Mouse (Mus musculus): ENCODE measurements at regions not wholly inside any gene's neighbourhood (a gene's known extent, or its start where the extent isn't known, plus 50 kb on each side); places are given as distances from the start of the nearest gene placed in this dataset.

DNA sequence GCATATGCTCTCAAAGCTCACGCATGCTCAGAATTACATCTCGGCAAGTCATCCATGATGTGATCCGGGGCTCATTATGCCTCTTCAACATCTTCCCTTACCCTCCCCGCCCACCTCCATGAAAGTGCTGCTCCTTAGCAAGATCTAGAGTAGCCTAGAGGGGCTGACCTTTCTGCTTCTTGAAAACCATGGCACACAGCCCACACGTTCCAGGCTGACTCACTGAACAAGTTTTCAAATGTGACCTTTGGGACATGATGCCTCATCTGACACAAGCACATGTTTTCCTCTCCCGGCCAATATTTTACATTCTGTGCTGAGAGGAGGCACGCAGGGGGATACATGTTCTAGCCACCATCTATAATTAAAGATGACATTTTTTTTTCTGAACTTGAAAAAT, 340.1 kb upstream of the Cdh11 start:
- TF ChIP-seq CTCF (IDR thresholded peaks at IDR 0.05; ENCODE audit: borderline replicate concordance, insufficient read depth, low read depth, low read length) (no peak), POLR2A (IDR thresholded peaks at IDR 0.05; ENCODE audit: borderline replicate concordance, insufficient read depth, low read length) (no peak)
